Comparison of ENCODE assay signal across 23 mouse cellular contexts in the genomic region with DNA sequence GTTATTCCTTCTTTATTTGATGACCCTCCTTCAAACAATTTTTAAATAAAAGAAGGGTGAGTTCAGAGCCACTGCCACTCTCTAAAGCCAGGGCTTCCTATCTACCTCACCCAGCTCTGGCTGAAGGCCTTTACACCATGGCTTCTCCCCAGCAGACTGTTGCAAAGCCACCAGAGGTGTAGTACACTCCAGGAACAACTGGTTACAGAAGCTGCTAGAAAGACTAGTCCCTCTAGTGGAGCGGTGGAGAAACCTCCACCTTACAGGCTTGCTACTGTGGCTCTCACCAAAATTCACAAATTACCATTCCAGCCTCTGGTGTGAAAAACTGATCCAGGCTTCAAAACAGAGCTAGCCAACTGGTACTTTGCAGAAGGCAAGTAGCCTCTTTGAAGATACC. TPM values are rescaled to one million over a fixed set of nuclear protein-coding genes. Genes with fewer than 3 reads are reported as not detected.
A peak's percentile ranks its signal among the peaks of the same experiment; 100 is the strongest.
DNase-seq lines count a peak whose midpoint lies in the region; ATAC-seq and TF ChIP-seq lines count a peak whose summit lies in the region.
"Had no signal": no experiment of that assay in that cellular context is flagged by ENCODE, and none has a peak within 500 bp of the region (broad histone marks: within the 10 kb centered on the region; RNA-seq: fewer than 3 reads in every experiment).

No protein-coding gene starts in this region.

- no peak overlapping the region for H3K9ac ChIP-seq in liver, embryonic 13.5 days
- no peak overlapping the region for H3K9ac ChIP-seq in liver, embryonic 12.5 days
- no peak overlapping the region for H3K9ac ChIP-seq in liver, postnatal 0 days (replicated peaks)
- H3K9ac ChIP-seq: hindbrain, embryonic 12.5 days had no signal

- DNase-seq in liver, embryonic 13.5 days, result no peak
- peak; percentile 12 for DNase-seq in R1 (ENCODE audit: low read depth, low spot score)
- DNase-seq in liver, postnatal 0 days, result no peak
- DNase-seq: adrenal gland, postnatal 14 days; cerebellum, adult 18-20 months; cerebellum, adult 9-11 months; cerebellum, postnatal 36 days; gastrocnemius, postnatal 10 days; heart, adult 18-20 months; heart, postnatal 10 days; heart, postnatal 4 days had no signal

- H3K27ac ChIP-seq in liver, embryonic 13.5 days, result no peak overlapping the region
- no peak overlapping the region for H3K27ac ChIP-seq in liver, embryonic 12.5 days
- no peak overlapping the region for H3K27ac ChIP-seq in liver, postnatal 0 days (ENCODE audit: low read depth)
- H3K27ac ChIP-seq: embryonic facial prominence, embryonic 10.5 days; forebrain, embryonic 10.5 days; heart, embryonic 10.5 days; hindbrain, embryonic 12.5 days had no signal

- 97% methylated on average over 1 of the region's 1 CpGs for WGBS in liver, embryonic 13.5 days (ENCODE audit: insufficient replicate concordance)
- WGBS in liver, embryonic 12.5 days (ENCODE audit: insufficient replicate concordance), result 71% methylated on average over 1 of the region's 1 CpGs
- WGBS in liver, postnatal 0 days (ENCODE audit: insufficient replicate concordance), result 97% methylated on average over 1 of the region's 1 CpGs

- no peaks in the 10 kb centered on the region for H3K9me3 ChIP-seq in liver, embryonic 13.5 days (replicated peaks)
- H3K9me3 ChIP-seq in liver, embryonic 12.5 days (replicated peaks), result no peaks in the 10 kb centered on the region
- H3K9me3 ChIP-seq in liver, postnatal 0 days (ENCODE audit: low read length), result no peaks in the 10 kb centered on the region
- H3K9me3 ChIP-seq: embryonic facial prominence, embryonic 10.5 days; forebrain, embryonic 10.5 days; heart, embryonic 10.5 days; hindbrain, embryonic 12.5 days had no signal

- 0 out of 2 replicates have a peak, but pooled peaks have one; percentile 10 for TF ChIP-seq CTCF in liver, postnatal 0 days (IDR thresholded peaks at IDR 0.05; ENCODE audit: low read depth)

- no peak for TF ChIP-seq EP300 in liver, postnatal 0 days (IDR thresholded peaks at IDR 0.05; ENCODE audit: low read depth)

- no peaks in the 10 kb centered on the region for H3K36me3 ChIP-seq in liver, embryonic 13.5 days
- peaks cover 4% of the 10 kb centered on the region; the same call in 1 of the 2 replicates for H3K36me3 ChIP-seq in liver, embryonic 12.5 days
- H3K36me3 ChIP-seq in liver, postnatal 0 days (replicated peaks; ENCODE audit: insufficient read depth, low read length), result peaks cover 7% of the 10 kb centered on the region; the same call in 1 of the 2 replicates
- H3K36me3 ChIP-seq: embryonic facial prominence, embryonic 10.5 days; heart, embryonic 10.5 days; hindbrain, embryonic 12.5 days had no signal

- ATAC-seq in liver, embryonic 13.5 days (ENCODE audit: low read depth), result peak; percentile 42; the same call in 1 of the 2 replicates
- ATAC-seq in liver, embryonic 12.5 days, result no peak
- ATAC-seq in liver, postnatal 0 days, result no peak
- no peak for ATAC-seq in frontal cortex, adult (ENCODE audit: low TSS enrichment)
- no peak for ATAC-seq in erythroblast, adult 5-6 weeks (replicated peaks; ENCODE audit: low FRiP score, poor library complexity, severe bottlenecking)
- ATAC-seq: activated CD4-positive, CD25-positive, alpha-beta regulatory T cell, adult 4 months; forebrain, embryonic 14.5 days; hindbrain, embryonic 16.5 days had no signal

- H3K4me2 ChIP-seq in liver, embryonic 13.5 days, result no peak overlapping the region
- H3K4me2 ChIP-seq in liver, embryonic 12.5 days, result no peak overlapping the region
- H3K4me2 ChIP-seq in liver, postnatal 0 days (ENCODE audit: low read depth, low read length), result no peak overlapping the region
- H3K4me2 ChIP-seq: hindbrain, embryonic 12.5 days had no signal

- H3K4me1 ChIP-seq in liver, embryonic 13.5 days (replicated peaks), result peaks cover 21% of the 10 kb centered on the region
- H3K4me1 ChIP-seq in liver, embryonic 12.5 days, result peaks cover 25% of the 10 kb centered on the region
- H3K4me1 ChIP-seq in liver, postnatal 0 days (ENCODE audit: insufficient read depth), result no peaks in the 10 kb centered on the region
- H3K4me1 ChIP-seq: embryonic facial prominence, embryonic 10.5 days; heart, embryonic 10.5 days; hindbrain, embryonic 12.5 days had no signal

- H3K27me3 ChIP-seq in liver, embryonic 13.5 days, result no peaks in the 10 kb centered on the region
- H3K27me3 ChIP-seq in liver, embryonic 12.5 days (replicated peaks), result no peaks in the 10 kb centered on the region
- no peaks in the 10 kb centered on the region for H3K27me3 ChIP-seq in liver, postnatal 0 days (ENCODE audit: insufficient read depth, low read length)
- H3K27me3 ChIP-seq: CH12.LX; hindbrain, embryonic 12.5 days had no signal

- H3K4me3 ChIP-seq in liver, embryonic 13.5 days (replicated peaks), result no peak overlapping the region
- H3K4me3 ChIP-seq in liver, embryonic 12.5 days, result no peak overlapping the region
- no peak overlapping the region for H3K4me3 ChIP-seq in liver, postnatal 0 days (ENCODE audit: low read depth, low read length)
- H3K4me3 ChIP-seq: embryonic facial prominence, embryonic 10.5 days; erythroblast, embryonic 14.5 days; forebrain, embryonic 10.5 days; heart, embryonic 10.5 days; hindbrain, embryonic 12.5 days had no signal

RNA-seq across cellular contexts. Expression of gene Xpr1, which starts 37.9 kb away (rescaled TPM):
- polyA plus RNA-seq in liver, embryonic 13.5 days (2015; fragmentation: Nextera tagmentation; extraction: Ambion mirVana), result 4.3 and 4.5 TPM in 2 replicates
- polyA plus RNA-seq in liver, embryonic 12.5 days (2016; fragmentation: Nextera tagmentation; extraction: Ambion mirVana), result 6.7 and 6.9 TPM in 2 replicates
- 2.2 and 2.3 TPM in 2 replicates for polyA plus RNA-seq in liver, postnatal 0 days (2015; fragmentation: Nextera tagmentation; extraction: Ambion mirVana)
- total RNA-seq in erythroblast, adult 5-6 weeks (2015; ENCODE audit: low replicate concordance), result 14.4 and 24.2 TPM in 2 replicates
- 10.3 and 10.6 TPM in 2 replicates for total RNA-seq in erythroblast, adult 5-6 weeks (2017; ENCODE audit: low replicate concordance)
